Mouse (Mus musculus) megakaryocyte, embryonic 14.5 days (primary cell): Measurements from ENCODE around the gene Emp1.

ENCODE experiments used
- FLI1 ChIP-seq: IDR thresholded peaks from 2 replicates; pipeline ENCODE4 v1.6.1; 2012; ENCODE audit warnings: low read length, inconsistent platforms, mixed read lengths
- GATA1 ChIP-seq: IDR thresholded peaks from 3 replicates; pipeline ENCODE4 v1.6.1; 2012; ENCODE audit warnings: mixed read lengths, low read length, inconsistent platforms, borderline replicate concordance

GRCm38 (mm10) chr6:135370954-135371353 lies 8.6 kb downstream of the Emp1 start:
- TF ChIP-seq GATA1 = no peak
- TF ChIP-seq FLI1 = no peak
